Mouse (Mus musculus): Measurements from ENCODE around the gene Syt16. TPM values are rescaled to one million over a fixed set of nuclear protein-coding genes. Genes with fewer than 3 reads are reported as not detected.

Gene Syt16
- not detected in 2 replicates for polyA plus RNA-seq (2012)

DNA sequence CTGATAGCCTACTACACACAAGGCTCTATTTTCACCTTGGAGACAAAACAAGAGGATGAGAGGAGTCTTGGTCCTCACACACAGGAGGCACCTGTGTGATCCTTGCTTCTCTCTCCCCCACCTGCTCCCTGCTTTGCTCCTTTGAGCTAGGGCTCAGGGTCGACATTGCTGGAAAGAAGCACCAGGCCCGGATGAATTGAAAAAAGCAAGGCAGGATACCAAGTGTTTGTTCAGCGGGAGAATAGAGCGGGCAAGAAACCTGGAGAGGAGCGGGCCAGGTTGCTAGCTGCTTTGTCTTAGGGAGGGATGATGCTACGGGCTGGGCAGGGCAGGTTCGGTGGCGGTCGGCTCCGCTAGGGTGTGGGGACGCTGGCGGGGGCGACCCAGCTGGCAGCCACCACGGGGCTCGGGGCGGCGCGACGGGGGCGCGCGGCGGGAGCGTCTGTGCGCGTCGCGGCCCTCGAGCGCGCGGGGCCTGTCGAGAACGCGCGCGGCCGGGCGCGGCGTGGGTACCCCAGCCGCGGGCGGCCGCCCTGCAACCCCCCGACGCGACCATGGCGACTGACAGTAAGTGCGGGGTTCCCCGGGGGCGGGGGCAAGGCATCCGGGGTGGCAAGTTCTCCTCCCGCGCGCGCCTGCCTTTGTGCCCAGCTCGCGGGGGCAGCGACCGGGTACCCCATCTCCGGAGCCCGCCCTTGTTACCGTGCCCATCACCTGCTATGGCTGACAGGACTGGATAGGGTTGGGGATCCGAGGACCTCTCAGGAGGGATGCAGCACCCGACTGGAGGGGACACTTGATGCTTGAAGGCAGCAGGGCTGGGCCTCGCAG lies at the start of gene Syt16:
Syt16 (plus strand) TSS at position 365 of the 831 bp plus-strand sequence.
- no peak for TF ChIP-seq GATA1 (IDR thresholded peaks at IDR 0.05; ENCODE audit: low read length)

DNA sequence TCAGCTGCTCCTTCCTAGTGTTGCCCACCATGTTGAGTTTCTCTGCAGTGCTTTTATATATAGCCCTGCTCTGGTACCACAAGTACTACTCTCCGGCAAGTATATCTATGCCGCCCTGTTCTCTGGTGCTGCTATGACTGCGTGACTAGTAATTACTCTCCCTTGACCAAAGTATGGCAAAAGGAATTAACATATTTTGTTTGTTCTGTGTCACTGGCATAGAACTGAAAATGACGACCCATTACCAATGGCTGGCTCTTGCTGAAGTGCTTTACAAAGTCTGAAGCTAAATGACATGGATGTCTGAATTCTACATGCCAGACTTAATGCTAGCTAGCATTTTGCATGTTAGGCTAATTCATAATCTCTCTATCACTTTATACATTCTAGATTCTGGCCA lies 49.0 kb upstream of the Syt16 start:
- no peak for TF ChIP-seq GATA1 (IDR thresholded peaks at IDR 0.05; ENCODE audit: low read length)

DNA sequence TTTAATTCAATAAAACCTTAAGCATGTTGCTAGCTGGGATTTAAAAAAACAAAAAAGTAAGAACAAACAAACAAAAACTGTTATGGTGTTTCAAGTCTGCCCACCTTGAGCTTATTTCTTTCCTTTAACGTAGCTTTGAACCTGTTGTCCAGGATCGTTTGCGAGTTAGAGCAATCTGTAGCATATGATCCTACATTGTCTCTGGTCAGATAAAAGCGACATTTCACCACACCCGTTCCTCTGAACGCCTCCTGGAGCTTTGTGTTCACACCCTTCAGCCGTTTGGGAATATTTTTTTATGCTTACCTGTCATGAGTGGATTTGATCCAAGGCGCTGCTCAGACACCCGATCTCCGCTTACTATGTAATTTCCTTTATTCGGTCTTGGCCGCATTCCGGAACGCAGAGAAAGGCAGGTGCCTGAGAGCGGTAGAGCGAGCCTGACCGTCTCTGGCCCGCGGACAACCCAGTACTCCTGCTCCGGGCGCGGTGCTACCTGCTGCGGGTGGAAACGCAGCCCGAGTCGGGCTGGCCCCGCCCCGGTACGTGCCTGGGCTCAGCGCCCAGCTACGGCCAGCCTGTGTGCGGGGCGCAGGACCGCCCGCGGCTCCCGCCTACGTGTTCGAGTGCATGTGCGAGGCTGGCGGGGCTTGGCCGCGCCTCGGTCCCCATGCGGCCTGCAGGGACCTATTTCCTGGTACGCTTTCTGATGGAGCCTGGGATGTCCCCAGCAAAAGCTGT lies 48.0 kb upstream of the Syt16 start:
- TF ChIP-seq GATA1 (IDR thresholded peaks at IDR 0.05; ENCODE audit: low read length): no peak

DNA sequence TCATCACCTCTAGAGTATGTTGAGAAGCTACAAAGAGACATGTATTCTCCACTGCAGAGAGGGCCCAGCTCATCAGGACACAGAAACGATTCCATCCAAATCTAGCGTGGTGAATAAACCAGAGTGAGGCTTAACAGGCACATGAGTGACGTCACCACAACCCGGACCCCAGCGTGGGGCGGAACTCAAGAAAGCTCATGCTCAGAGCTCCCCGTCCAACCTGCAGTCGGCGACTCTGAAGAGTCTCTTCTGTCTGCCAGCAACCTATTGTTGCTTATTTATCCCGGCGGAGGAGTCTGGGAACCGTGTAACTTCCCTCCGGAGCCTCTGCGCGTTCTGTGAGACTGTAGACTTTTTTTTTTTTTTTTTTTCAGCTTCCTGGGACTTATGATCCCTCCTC lies 44.6 kb upstream of the Syt16 start:
- TF ChIP-seq GATA1 (IDR thresholded peaks at IDR 0.05; ENCODE audit: low read length): no peak

DNA sequence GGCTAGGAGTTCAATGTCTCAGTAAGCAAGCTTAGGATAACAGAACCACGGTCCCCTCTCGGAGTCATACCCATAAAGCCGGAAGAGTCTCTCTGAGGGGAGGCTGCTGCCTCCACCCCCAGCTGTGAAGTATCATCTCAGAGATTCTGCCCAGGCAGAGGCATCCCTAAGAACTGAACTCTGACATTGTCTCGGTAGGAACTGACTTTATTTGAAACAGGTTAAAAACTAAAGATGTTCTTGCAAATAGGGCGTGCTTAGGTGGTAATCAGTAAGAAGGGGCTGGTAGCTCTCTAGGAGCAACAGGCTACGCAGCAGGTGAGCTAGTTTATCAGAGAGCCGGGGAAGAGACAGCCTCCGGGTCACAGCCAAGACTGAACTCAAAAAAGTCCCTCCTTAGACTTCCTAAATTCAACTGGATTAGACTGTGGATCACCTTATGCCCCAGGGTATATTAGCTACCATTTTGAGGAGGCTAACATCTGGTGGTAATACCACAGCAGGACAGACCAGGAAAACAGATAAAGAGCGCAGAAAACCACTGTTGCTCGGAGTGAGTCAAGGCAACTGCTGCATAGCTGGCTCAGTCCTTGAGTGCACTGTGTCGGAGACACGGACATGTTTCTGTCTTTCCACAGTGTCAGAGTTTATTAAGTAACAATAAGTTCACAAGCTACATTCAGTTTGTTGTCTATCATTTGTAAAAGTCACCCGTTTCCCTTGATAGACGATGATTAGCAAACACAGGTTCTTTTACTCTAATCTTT lies 43.9 kb upstream of the Syt16 start:
- TF ChIP-seq GATA1 (IDR thresholded peaks at IDR 0.05; ENCODE audit: low read length): no peak

DNA sequence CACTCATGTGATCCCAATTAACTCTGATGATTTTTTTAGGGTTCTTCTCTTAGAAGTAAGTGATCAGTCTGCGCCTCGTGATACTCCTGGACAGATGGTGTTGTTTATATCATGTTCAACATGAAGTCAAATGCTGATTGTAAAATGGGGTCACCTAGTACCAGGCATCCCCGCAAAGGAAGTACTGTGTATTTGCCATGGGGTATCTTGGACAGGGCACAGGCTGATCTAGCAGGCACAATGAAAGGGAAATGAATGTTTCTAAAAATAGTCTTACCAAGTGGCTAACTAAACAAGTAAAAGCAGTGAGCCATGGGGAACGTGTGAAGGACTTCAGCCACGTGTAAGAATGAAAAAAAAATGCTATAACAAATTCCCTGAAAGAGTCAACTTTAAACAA lies 42.7 kb upstream of the Syt16 start:
- no peak for TF ChIP-seq GATA1 (IDR thresholded peaks at IDR 0.05; ENCODE audit: low read length)

DNA sequence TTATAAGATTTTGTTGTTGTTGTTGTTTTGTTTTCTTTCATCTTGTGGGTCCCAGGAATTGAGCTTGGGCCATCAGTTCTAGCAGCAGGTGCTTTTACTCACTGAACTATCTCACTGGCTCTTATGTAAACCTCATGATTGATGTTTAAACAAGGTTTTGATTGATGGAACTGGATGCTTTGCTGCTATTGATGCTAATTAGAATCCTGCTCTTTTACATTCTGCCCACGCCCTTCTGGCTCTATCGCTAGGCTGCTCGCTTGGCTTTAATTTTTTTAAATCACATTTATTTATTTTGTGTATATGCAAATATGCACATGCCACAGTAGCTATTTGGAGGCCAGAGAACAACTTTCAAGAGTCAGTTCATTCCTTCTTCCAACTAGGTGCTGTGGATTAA lies 39.8 kb upstream of the Syt16 start:
- TF ChIP-seq GATA1 (IDR thresholded peaks at IDR 0.05; ENCODE audit: low read length): no peak

DNA sequence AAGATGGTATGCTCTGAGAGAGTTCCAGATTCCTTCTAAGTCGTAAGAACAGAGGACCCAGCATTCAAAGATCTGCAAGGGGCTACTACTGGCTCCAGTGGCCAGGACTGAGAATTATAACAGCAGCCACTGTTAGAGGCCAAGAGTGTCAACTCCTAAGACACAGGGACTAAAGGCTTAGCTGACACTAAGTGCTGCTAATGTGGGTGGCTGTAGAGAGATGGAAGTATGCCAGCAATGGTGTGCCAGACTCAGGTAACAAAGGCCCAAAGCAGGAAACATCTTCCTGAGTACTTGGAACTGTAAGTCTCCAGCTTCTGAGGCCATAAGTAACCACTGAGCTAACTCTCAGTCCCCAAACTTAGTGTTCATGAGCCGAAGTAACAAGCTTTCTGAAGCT lies 38.6 kb upstream of the Syt16 start:
- TF ChIP-seq GATA1 (IDR thresholded peaks at IDR 0.05; ENCODE audit: low read length): no peak

DNA sequence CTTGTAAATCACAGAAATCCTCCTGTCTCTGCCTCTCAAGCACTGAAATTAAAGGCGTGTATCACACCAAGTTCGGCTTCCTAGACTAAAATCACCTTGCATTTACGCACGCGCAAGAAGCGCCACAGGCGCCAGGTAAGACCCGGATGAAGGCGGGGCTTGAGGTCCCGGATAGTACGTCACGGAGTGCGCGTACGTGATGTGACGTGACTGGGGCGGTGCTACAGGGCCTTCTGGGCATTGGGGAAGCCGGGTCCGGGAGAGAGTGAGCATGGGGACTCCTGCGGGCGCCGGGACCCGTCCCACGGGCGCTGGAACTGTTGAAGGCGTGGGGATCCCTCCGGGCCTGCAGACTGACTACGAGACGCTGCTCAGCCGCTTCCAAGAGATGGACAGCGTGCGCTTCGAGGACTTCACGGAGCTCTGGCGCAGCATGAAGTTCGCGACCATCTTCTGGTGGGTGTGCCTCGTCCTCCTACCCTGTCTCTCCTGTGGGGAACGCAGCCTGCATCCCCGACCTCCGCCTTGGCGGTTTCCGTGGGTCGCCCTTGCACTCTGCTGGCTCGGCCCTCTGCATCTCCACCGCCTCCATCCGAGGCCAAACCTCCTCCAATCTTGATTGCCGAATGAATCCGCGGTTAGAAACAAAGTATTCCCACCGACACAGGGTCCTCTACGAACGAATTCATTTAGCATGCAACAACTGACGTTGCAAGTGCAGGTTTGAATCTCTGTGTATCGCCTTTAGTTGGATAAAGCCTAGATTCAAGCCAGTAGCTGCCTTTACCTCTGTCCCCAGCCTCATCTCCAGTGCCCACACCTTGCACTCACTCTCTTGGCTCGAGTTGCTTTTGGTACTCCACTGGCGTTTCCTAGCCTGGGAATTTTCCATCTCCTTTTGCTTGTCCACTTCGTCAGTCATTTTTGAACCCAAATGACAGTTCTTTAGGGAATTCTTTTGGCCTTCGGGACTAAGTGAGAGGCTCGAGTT lies 32.9 kb upstream of the Syt16 start, which contains the start of gene Snapc1:
Snapc1 (plus strand) TSS at position 191 of the 991 bp plus-strand sequence.
- TF ChIP-seq GATA1 (IDR thresholded peaks at IDR 0.05; ENCODE audit: low read length): no peak

DNA sequence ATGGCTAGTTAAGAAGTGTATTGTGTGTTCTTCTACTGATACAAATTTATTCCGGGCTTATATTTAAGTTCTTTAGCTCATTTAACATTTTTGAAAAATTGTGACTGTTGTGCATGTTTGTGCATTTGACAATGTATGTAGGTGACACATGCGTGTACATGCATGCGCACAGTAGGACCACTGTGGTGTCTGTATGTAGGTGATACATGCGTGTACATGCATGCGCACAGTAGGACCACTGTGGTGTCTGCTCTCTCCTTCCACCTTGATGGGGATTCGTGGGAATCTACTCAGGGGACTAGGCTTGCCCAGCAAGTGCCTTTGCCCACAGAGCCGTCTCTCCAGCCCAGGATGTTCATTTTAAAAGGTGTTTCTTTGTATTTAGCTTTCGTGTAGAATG lies 28.3 kb upstream of the Syt16 start:
- TF ChIP-seq GATA1 (IDR thresholded peaks at IDR 0.05; ENCODE audit: low read length): no peak

DNA sequence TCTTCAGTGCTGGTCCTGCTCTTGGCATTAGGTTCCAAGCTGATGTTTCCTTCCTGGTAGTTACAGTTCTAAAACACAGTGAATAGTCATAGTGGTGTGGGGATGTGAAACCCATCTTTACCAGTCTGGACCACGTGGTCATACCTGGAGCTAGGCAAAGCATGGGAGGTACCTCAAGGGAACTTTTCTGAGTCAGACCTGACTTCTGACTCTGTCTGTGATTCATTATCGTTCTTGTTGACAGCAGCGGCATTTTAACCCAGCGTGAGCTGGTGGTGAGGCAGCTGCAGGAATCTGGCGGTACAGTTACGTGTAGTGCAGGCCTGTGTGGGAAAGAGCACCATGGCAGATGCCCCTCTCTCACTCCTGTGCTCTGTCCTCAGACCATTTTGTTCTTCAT lies 22.9 kb upstream of the Syt16 start:
- TF ChIP-seq GATA1 (IDR thresholded peaks at IDR 0.05; ENCODE audit: low read length): no peak

DNA sequence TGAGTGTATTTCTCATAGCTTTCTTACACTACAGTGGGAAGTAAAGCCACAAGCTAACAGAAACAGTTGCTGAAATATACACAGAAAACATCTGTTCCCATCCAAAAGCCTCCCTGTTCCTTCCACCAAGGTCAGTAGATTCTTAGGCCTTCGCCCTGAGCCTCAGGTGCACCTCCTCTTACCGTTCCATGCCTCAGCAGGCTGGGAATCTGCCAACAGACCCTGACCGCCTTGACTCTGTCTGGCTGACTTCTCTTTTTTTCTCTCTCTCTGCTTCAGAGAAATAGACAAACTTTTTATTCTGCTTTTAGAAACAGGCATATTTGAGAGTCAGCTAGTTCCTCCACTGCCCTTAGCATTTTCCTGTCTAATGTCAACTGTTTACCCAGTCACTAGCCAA lies 19.3 kb upstream of the Syt16 start:
- no peak for TF ChIP-seq GATA1 (IDR thresholded peaks at IDR 0.05; ENCODE audit: low read length)

DNA sequence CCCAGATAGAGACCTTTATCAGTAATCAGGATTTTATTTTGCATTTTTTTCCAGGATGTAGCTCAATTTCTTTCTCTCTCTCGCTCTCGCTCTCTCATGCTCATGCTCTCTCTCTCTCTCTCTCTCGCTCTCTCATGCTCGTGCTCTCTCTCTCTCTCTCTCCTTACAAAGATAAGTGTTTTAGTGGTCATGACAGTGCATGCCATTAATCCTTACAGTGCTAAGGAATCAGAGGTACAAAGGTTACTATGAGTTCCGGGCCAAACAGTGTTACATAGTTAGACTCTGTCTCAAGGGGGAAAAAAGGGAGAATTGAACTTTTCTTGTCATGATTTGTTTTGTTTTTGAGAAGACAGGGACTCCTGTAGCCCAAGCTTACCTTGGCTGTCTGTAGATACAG lies 17.8 kb upstream of the Syt16 start:
- TF ChIP-seq GATA1 (IDR thresholded peaks at IDR 0.05; ENCODE audit: low read length): no peak

DNA sequence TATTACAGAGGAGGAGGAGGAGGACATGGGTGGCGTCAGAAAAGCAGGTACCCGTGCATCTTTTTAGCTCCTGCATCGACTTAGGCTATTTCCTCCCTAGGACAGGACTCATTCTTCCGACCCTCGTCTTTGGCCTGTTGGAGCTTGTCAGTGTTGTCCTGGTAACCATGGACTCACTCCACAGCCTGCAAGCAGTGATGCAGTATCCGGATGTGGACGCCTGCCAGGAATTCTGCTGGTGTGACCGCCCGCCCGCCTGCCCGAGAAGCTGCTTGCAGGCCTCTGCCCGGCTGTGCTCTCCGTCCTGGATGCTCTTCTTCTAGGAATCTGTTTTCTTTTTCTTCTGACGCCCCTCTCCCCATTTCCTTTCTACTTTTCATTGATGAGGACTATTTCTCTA lies 14.9 kb upstream of the Syt16 start:
- TF ChIP-seq GATA1 (IDR thresholded peaks at IDR 0.05; ENCODE audit: low read length): no peak

DNA sequence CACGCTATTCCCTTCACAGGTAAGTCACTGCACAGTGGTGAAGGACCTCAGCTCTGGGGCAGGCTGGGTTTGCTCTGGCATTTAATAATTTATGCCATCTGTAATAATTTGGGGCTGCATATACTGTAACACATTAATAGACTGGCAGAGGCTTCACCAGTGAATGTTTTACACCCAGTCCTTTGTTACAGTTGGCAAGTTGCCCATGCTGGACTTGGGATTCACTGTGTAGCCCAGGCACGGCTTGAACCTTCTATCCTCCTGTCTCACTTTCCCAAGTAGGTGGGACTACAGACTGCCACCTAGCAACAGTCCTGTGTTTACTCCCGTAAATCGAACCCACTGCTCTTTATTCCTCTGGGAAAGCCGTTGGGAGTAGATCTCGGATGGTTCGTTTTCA lies 11.2 kb upstream of the Syt16 start:
- no peak for TF ChIP-seq GATA1 (IDR thresholded peaks at IDR 0.05; ENCODE audit: low read length)
